Mouse (Mus musculus) spleen, adult 12 weeks (tissue): ENCODE measurements around the gene Dnaja3.

Source experiments
- DNase-seq: peaks from one replicate; pipeline ENCODE4 v3.0.0; 2022; ENCODE audit warnings: low spot score

Dnaja3 gene

DNA sequence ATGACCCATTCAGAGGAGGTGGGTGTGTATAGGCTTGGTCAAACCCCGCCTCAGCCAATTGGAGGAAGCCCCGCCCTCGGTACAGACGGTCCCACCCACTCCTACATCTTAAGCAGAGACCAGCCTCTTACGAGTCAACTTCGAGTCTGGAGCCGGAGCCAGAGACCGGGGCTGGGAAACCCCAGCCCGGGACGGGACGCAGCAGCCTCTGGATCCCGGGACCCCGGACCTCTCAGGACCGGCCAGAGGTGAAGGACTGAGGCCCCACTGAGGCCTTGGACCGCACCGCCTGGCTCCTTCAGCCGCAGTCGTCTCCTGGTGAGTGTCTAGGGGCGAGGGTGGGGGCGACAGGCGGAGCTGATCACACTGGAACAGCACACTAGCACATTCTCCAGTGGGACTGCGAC is at the start of gene Dnaja3, which contains the start of gene Vasn:
Gene Dnaja3 (plus strand): TSS at position 159 of the 407 bp plus-strand sequence.
Gene Vasn (plus strand): TSS at position 111 of the 407 bp plus-strand sequence.
- DNase-seq: peak; percentile 68

DNA sequence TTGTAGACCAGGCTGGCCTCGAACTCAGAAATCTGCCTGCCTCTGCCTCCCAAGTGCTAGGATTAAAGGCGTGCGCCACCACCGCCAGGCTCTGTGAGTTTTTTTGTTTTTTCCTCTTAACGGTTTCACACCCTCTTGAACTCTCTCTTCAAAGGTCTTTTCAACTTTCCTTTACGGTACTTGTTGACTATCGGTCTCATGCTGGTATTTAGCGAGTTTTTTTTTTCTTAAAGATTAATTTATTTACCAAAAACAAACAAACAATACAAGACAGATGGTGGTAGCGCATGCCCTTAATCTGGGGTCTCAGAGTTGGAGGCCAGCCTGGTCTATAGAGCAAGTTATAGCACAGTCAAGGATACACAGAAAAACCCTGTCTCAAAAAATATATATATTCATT is 49.6 kb upstream of the Dnaja3 start:
- no peak for DNase-seq

- DNase-seq: no peak
These were observed 46.6 kb upstream of the Dnaja3 start for GRCm38 (mm10) chr16:4592909-4593875.

DNA sequence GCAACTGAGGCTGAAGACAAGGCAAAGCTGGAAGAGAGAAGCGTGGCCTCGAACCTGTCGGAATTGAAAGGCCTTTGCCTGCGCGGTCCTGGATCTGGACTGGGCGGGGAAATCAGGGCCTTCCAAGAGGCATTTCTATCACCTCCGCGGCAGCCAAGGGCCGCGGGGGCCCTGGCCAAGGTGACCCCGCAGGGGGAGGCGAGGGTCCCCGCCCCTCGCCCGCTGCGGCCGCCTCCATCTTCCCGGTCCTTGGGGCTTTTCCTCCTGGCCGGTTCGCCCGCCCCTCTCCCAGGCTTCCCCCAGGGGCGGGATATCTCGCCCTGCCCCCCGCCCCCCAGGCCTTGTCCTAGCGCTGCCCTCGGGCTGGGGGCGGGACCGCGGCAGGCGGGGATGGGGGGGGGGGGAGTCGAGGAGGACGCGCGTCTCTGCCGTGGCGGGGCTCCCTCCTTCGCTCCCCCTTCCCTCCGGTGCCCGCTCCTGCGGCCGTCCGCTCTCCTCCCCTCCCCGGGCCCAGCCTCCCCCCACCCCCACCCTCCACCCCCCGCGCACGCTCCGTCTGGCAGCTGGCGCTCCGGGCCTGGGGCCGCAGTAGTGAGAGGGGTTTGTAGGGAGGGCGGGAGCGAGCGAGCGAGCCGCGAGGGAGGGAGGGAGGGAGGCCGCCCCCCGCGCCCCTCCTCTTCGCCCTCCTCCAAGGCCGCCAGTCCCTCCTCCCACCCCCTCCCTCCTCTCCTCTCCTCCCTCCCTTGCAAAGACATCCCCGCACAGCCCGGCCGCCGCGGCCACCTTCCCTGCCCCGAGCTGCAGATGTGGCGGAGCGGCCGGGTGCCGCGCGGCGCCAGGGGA is 45.6 kb upstream of the Dnaja3 start, which contains the start of gene Glis2:
Gene Glis2 (plus strand): TSS at position 743 of the 843 bp plus-strand sequence.
- DNase-seq: no peak

GRCm38 (mm10) chr16:4594814-4595526 is 44.8 kb upstream of the Dnaja3 start:
- no peak for DNase-seq

DNA sequence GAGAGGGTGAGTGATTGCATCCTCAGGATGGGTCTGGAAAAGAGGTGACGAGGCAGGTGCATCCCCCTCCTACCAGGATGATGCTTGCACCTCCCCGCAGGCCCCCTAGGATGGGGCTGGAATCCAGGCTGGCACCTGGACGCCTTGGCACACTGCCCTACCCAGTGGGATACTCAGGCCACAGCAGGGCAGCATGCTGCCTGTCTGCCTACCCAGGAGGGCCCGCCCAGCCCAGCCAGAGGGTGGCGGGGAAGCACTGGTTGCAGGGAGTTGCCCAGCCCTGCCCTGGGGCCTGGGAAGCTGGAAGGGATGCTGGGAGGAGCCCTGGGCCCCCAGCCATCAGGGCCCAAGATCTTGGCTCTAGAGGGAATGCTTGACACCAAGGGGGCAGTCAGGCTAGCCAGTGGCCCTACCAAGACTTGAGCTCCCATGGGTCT is 44.2 kb upstream of the Dnaja3 start:
- DNase-seq: no peak

DNA sequence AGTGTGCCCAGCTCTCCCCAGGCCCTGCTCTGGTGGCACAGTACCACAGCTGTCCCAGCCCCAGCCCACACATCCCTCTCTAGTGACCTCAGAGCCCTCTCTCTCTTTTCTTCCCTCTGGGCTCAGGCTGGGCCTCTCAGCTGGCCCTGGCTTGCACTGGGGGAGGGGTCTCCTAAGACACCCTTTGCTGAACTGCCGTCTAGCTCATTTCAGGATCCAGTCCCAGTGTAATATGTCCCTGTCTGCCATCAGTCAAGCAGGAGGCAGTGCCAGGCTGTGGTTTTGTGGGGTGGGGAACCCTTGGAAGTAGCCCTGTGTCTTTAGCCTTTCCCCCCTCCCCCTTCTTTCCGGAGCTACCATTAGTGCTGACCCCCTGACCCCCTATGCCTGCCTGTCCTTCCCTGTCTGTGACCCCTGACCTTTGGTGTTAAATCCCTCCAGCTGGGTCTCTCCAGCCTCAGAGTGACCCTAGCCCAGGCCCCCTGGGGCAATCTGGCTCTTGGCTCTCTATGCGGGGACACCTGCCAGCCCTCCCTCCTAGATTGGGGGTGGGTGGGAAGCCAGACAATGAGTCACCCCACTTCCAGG is 43.6 kb upstream of the Dnaja3 start:
- no peak for DNase-seq

- DNase-seq: no peak
These were observed 43.0 kb upstream of the Dnaja3 start for GRCm38 (mm10) chr16:4596836-4597235.

GRCm38 (mm10) chr16:4597296-4597695 is 42.5 kb upstream of the Dnaja3 start:
- DNase-seq: no peak

DNA sequence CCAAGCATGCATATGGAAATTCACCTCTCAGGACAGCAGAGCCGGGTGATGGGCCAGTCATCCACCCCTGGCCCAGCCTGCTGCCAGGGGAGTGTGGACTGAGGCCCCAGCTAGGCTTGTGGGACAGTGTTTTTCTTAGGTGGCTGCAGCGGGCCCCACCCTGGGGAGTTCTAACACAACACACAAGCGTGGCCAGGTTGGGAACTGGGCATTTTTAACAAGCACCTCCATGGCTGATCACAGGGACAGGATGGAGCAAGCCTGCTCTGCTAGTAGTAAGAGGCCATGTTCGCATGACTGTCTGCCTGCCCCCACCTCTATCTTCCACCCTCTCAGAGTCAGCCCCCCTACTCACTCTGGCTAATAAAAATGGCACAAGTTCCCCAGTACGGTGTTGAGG is 41.7 kb upstream of the Dnaja3 start:
- no peak for DNase-seq

GRCm38 (mm10) chr16:4598891-4599543 is 40.8 kb upstream of the Dnaja3 start:
- no peak for DNase-seq

DNA sequence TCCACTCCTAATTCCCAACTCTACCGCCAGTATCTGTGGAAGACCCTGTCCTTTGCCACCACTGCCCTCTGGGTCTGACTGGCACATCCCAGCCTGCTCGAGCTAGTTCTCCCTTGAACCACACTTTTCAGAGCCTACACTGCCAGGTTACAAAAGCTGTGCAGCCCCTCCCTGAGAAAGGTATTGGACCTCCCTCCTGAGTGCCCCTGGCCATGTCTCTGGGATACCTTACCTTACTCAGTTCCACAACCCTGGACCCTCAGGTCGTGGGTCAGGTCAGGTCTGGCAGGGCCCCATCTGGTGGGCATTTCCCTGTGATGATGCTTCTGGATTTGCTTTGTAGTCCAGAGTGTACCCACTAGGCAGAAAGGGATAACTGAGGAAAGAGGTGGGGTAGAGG is 40.2 kb upstream of the Dnaja3 start:
- no peak for DNase-seq

DNA sequence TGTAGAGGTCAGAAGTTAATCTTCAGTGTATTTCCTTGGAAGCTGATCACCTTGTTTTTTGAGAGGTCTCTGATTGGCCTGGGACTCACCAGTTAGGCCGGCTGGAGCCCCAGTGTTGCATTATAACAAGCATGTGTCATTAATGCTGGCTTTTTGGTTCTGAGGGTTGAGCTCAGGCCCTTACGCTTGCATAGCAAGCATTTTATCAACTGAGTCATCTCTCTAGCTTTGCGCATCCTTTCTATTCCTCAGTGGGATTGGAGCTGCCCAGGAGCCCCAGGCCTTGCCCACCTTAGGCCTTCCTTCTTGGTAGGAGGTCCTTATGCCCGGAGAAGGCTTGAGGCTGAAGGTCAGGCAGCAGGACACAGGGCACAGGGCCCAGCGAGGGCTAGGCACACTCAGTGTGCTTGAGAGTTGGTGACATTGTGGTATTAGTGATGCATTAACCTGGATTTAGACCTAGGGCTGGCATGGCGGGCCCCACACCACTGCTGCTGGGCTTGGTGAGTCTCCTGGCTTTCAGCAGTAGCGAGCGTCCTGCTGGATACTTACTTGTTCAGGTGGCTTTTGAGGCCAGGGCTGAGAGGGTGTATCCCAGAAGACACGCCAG is 39.0 kb upstream of the Dnaja3 start:
- DNase-seq: no peak

DNA sequence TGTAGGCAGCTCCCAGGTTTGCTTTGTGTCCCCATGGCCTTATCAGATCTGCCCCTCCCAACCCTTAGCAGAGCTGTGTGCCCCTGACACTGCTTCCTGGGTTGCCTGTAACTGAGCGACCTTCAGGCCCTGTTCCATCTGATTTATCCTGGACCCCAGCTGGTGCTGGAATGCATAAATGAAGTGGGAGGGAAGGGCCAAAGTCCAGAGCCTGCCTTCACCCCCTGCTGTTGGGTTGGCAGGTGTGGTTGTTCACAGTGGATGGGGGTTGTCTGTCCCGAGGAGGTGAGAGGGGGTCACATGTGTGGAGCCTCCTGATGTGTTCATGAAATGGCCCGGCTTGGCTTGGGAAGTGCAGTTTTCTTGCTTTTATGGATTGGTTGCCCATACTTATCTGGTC is 37.6 kb upstream of the Dnaja3 start:
- DNase-seq: no peak

- DNase-seq: no peak
These were observed 36.9 kb upstream of the Dnaja3 start for GRCm38 (mm10) chr16:4602766-4603452.

DNA sequence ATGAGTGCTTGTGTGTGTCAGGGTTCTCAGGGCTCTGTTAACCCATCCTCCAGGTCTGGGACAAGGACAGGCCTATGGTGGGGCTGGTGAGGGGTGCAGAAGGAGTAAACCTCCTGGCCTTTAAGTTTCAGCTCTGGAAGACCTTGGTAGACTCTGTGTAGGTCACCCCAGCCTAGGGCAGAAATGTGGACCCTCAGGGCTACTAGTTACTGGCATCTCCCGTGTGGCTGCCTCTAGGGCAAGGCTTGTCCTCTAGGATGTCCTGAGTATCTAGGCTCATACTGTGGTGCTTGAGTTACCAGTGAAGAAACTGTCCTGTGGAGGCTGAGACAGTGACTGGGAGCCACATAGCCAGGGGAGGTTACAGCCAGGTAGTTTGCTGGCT is 36.3 kb upstream of the Dnaja3 start:
- no peak for DNase-seq

- no peak for DNase-seq
These were observed 35.4 kb upstream of the Dnaja3 start for GRCm38 (mm10) chr16:4604293-4604837.

- DNase-seq: no peak
These were observed 34.2 kb upstream of the Dnaja3 start for GRCm38 (mm10) chr16:4605514-4606131.

GRCm38 (mm10) chr16:4606431-4607084 is 33.2 kb upstream of the Dnaja3 start:
- DNase-seq: no peak
